Mouse (Mus musculus) cortical plate, adult 2 months (tissue): ENCODE measurements at regions not wholly inside any gene's neighbourhood (a gene's known extent, or its start where the extent isn't known, plus 50 kb on each side); places are given as distances from the start of the nearest gene placed in this dataset.

Experiments
- CTCF ChIP-seq: fragments of 200-500 bp; IDR thresholded peaks from 2 replicates; pipeline ENCODE4 v1.5.1; 2011; ENCODE audit warnings: mild to moderate bottlenecking, control low read depth, low read length; ENCODE audit not compliant: insufficient read depth; ENCODE audit errors: extremely low read depth
- POLR2A ChIP-seq: fragments of 200-500 bp; IDR thresholded peaks from 2 replicates; pipeline ENCODE4 v1.6.1; 2011; ENCODE audit warnings: mild to moderate bottlenecking, low read length, control low read depth; ENCODE audit not compliant: insufficient read depth; ENCODE audit errors: extremely low read depth

DNA sequence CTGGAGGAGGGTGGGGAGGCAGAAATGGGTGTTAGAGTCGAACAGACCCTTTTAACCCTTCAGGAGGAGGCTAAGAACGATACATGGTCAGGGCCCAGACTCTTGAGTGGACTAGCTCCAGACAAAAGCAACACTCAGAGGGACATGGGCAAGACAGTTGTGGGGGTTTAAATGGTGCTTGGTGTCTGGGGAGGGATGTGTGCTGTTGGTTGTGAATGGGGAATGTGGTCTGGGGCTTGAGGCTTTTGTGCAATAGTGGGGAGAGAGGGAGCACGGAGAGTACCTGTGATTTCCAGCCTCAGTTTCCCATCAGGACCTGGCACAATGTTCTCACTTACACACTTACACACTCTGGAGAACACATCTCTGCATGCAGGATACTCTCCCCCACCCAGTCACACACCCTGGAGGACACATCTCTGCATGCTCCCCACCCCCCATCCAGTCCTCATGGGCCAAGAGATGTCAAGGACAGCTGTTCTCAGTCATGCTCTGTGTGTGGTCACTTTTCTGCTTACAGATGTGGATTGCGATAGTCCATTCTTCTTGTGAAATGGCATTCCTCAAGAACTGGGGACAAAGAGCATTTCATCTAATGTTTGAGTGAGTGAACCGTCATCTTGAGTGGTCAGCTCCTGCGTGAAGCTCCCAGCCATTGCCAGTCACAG is 217.6 kb downstream of the Fam169b start:
- TF ChIP-seq CTCF (no peak), POLR2A (no peak)
